Mouse (Mus musculus) splenic B cell, adult 2 months (primary cell): Measurements from ENCODE around the gene Smarcd3.
A peak's percentile ranks its signal among the peaks of the same experiment; 100 is the strongest.
"Not testable (repeated sequence)": the region's sequence is repeated elsewhere in the genome, so short reads cannot be mapped to it uniquely, and the experiment has no call there.

Experiments used
- DNase-seq: peaks from one replicate; pipeline ENCODE4 v3.0.0-alpha.2; 2011; ENCODE audit warnings: low read depth, low spot score
- H3K27me3 ChIP-seq: 2 replicates; pipeline ENCODE4 v1.6.1; 2012; ENCODE audit warnings: mild to moderate bottlenecking, low read length, moderate library complexity, mixed read lengths; ENCODE audit not compliant: control insufficient read depth, poor library complexity, insufficient read depth, severe bottlenecking
- H3K36me3 ChIP-seq: 2 replicates; pipeline ENCODE4 v1.6.1; 2012; ENCODE audit warnings: mild to moderate bottlenecking, low read length, moderate library complexity, mixed read lengths; ENCODE audit not compliant: control insufficient read depth, poor library complexity, insufficient read depth, severe bottlenecking

Smarcd3 gene

DNA sequence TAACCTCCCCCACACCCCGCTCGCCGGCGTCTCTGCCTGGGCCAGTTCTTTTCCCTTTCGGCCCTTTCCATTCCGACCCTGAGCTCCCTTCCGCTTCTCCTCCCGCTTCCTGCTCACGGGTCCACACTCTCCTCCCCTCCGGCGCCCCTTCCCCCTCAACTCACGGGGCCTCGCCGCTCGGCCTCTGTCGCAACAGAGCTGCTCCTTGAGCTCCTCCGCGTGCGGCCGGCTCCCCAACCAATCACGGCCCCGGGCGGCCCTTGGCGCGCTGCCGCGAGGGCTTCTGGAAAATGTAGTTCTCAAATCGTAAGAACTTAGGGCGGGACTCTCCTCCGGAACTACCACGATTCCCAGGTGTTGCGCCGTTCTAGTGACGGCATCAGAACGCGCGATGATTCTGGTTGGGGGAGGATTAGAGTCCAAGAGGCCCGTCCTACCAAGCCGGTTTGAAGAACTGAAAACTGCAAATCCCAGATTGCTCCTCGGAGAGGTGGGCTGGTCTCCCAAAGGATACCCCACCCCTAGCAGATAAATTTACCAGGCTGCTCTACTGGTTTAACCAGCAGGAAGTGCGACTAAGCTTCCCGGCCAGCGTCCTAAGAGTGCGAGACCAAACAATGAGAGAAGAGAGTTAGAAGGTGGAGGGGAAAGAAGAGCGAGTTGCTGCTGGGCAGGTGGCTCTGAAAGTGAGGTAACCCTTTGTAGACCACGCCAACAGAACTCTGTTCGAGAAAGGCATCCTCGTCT, 46.9 kb downstream of the Smarcd3 start, which contains the start of gene Abcf2:
Abcf2 (minus strand) TSS at position 285 of the 747 bp plus-strand sequence.
- DNase-seq: peak; percentile 99
- peaks cover 2% of the 10 kb centered on the region; the same call in 1 of the 2 replicates for H3K36me3 ChIP-seq
- no peaks in the 10 kb centered on the region for H3K27me3 ChIP-seq

DNA sequence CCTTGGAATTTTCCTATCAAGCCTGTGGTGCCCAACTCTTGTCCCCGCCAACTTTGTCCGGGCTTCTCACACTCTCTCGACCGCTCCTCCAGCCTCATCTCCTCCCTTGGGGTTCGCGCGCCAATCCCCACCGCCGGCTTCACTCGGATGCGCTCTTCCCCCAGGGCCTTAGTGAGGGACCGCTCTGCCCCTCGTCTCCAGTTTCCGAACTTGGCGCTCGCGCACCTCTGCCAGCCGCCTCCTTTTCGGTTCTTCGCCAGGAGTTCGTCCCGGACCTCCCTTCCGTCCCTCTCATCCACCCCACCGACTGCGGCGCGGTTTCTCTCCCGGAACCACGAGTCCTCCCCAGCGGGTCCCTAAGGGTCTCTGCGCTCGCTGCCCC, 47.4 kb downstream of the Smarcd3 start:
- Histone ChIP-seq H3K36me3 (peaks cover 2% of the 10 kb centered on the region; the same call in 1 of the 2 replicates), H3K27me3 (no peaks in the 10 kb centered on the region)
- peak; percentile 40 for DNase-seq

DNA sequence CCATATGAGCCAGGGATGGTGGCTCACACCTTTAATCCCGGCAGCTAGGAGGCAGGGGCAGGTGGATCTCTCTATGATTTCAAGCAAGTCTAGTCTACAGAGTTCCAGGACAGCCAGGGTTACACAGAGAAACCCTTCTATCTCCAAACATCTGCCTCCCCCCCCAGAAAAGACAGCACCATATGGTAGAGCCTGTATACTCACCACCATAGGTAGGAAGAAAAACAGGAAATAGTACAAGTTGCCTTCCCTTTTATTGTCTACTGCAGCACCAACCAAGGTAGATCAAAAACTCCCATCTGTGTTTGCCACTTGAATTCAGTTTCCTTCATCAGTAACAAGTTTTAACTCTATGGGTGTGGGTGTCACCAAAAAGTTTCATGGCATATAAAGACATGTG, 48.3 kb downstream of the Smarcd3 start:
- DNase-seq: no peak
- no peaks in the 10 kb centered on the region for H3K27me3 ChIP-seq
- peaks cover 2% of the 10 kb centered on the region; the same call in 1 of the 2 replicates for H3K36me3 ChIP-seq

DNA sequence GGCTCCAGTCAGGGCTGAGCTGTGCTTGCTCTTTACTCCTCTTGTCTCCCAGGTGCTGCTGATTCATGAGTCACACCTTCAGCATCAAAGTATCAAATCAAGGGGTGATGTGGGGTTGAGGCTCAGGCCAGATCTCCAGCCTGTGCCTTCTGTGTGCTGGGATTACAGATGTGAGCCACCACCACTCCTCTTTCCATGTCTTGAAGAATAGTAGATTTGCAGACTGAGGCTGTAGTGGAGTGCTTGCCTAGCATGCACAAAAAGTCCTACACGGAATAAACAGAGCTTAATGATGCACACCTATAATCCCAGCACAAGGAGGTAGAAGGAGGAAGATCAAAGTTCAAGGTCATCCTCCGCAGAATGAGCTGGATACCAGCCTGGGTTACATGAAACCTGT, 67.5 kb downstream of the Smarcd3 start, which contains the start of gene 4931409K22Rik:
4931409K22Rik (minus strand) TSS at position 101 of the 400 bp plus-strand sequence.
- no peak for DNase-seq
- Histone ChIP-seq H3K36me3 (no peaks in the 10 kb centered on the region), H3K27me3 (no peaks in the 10 kb centered on the region)

DNA sequence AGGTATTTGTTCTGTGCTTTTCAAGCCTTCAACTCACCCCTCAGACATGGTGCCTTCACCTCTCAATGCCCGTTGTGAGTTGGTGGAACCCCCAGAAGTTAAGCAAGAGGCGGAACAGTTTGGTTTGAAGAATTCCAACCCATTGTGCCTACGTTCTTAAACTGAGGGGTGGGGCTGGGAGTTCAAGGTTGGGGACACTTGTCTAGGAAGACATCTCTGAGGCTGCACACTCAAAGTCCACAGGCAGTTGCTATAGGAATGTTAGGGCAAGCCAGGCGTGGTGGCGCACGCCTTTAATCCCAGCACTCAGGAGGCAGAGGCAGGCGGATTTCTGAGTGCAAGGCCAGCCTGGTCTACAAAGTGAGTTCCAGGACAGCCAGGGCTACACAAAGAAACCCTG, 68.9 kb downstream of the Smarcd3 start:
- not testable (repeated sequence) for H3K36me3 ChIP-seq, DNase-seq, H3K27me3 ChIP-seq

DNA sequence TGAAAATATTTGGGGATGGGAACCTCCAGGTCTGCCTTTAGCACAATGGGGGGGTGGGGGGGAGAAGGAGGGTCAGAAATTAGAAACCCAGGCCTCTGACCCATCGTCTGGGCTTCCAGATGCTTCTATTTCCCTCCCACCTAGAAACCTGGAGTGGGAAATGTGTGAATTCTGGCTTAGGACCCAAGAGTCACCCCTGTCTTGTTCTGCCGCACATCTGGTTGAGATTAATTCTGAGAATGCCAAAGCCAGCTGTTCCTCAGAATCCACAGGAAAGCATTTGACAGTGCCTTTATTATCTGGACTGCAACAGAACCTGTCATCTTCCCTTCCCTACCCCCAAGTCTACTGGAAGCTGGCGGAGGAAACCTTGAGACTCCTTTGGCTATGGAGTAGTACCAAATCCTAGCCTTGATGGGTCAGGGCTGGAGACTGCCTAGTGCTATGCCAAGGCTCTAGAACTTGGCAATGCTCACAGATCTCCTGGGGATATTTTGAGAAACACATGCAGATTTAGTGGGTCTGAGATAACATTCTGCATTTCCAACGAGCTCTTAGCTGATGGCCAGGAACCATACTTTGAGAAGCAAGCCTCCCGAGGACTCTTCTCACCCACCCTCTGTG, 70.5 kb downstream of the Smarcd3 start:
- H3K36me3 ChIP-seq: no peaks in the 10 kb centered on the region
- H3K27me3 ChIP-seq: no peaks in the 10 kb centered on the region
- no peak for DNase-seq

DNA sequence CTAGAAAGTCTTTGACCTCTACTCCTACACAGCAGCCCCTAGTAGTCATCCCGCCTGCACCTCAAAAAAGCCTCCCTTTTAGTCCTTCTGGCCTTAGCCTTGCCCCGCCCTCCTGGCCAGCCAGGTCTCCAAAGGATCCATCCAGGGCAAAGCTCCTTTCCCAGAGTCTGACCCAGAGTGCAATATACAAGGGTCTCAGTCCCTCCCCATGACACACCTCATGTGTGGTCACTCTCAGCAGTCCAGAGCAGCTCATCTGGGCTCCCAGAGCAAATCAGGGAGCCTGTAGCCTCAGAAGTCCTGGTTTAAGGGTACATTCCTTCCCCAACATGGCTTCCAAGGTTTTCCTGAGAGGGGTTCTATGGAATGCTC, 72.9 kb downstream of the Smarcd3 start:
- no peaks in the 10 kb centered on the region for H3K27me3 ChIP-seq
- DNase-seq: no peak
- no peaks in the 10 kb centered on the region for H3K36me3 ChIP-seq

DNA sequence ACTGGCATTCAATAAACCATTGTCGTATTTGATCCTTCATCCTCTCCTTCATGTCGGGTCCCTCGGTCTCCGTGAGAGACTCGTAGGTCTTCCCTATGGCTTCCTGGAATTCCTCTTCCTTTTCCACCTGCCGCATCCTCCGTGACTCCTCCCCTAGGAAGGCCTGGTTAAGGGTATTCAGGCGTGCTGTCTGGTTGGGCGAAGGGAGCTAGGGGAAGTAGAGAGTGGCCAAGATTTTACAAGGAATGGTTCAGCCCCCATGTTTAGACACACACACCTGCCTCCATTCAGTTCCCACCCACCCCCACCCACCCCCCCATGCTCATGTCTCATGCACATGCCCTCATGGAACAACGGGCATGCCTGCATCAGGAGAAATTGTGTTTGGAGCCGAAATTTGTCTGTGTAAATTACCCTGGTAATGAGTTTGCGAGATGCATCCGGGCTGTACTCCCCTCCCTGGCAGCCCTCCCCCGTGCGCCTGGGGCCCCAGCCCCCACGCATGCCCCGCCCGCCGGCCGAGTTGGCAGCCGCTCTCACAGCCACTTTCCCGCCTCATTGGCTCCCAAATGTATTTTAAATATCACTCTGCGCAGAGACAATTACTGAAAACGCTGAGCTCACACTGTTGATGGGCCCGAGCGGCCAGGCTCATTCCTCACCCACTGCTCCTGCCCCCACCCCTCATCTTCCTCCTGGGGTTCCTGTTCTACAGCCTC, 73.5 kb downstream of the Smarcd3 start:
- H3K36me3 ChIP-seq: no peaks in the 10 kb centered on the region
- H3K27me3 ChIP-seq: no peaks in the 10 kb centered on the region
- DNase-seq: no peak

DNA sequence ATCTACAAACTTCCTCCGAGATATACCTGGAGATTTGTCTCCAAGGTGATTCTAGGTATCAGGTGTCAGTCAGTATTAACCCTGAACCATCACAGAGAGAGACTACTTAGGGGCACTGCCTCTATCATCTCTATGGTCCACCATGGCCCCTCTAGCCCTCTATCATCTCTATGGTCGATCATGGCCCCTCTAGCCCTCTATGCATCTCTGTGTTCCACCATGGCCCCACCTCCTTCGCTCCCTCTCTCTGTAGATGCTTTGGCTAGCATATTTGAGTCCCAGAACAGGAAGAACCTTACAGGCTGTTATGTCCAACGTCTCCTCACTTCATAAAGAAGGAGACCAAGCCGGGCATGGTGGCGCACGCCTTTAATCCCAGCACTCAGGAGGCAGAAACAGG, 81.6 kb downstream of the Smarcd3 start:
- DNase-seq: no peak
- Histone ChIP-seq H3K36me3 (no peaks in the 10 kb centered on the region), H3K27me3 (no peaks in the 10 kb centered on the region)

DNA sequence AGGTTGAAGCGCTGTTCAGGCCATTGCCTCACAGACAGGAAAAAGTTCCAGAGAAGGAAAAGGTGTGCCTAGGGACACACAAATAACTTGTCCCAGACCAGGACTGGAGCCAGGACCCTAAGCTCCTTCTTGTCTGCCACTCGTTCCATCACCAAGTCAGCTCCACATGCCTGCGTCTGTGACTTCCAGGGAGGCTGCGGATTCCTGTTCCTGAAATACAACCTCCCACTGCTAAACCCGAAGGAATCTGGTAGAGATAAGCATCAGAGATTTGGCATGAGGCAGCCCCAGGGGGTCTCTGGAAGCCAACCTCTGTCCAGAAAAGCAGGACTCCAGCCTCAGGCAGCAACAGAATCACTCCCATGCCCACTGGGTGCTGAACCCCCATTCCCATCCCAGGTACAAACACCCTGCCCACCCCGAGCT, 83.1 kb downstream of the Smarcd3 start:
- no peaks in the 10 kb centered on the region for H3K36me3 ChIP-seq
- no peaks in the 10 kb centered on the region for H3K27me3 ChIP-seq
- no peak for DNase-seq
